Mouse (Mus musculus): ENCODE results near the gene Slc5a5.

- TF ChIP-seq CTCF (IDR thresholded peaks at IDR 0.05; ENCODE audit: low read depth, low read length) (no peak), GATA1 (IDR thresholded peaks at IDR 0.05; ENCODE audit: borderline replicate concordance, low read length) (no peak), TAL1 (conservative IDR thresholded peaks at IDR 0.05; ENCODE audit: low read depth, low read length) (no peak), GATA2 (IDR thresholded peaks at IDR 0.05; ENCODE audit: borderline replicate concordance, low read depth, low read length) (no peak), POLR2AphosphoS5 (IDR thresholded peaks at IDR 0.05; ENCODE audit: insufficient replicate concordance, low read depth, low read length) (no peak)
These were observed 12.0 kb upstream of the Slc5a5 start for GRCm38 (mm10) chr8:70904532-70904931.
